Mouse (Mus musculus): ENCODE data around the gene Epha5. TPM values are rescaled to one million over a fixed set of nuclear protein-coding genes. Genes with fewer than 3 reads are reported as not detected.

The Epha5 gene
- not detected for polyA plus RNA-seq (2014; fragmentation: Illumina TruSeq; extraction: RNeasy Lipid Tissue Mini Kit (QIAGEN cat#74804); ENCODE audit: low read depth, low replicate concordance)

DNA sequence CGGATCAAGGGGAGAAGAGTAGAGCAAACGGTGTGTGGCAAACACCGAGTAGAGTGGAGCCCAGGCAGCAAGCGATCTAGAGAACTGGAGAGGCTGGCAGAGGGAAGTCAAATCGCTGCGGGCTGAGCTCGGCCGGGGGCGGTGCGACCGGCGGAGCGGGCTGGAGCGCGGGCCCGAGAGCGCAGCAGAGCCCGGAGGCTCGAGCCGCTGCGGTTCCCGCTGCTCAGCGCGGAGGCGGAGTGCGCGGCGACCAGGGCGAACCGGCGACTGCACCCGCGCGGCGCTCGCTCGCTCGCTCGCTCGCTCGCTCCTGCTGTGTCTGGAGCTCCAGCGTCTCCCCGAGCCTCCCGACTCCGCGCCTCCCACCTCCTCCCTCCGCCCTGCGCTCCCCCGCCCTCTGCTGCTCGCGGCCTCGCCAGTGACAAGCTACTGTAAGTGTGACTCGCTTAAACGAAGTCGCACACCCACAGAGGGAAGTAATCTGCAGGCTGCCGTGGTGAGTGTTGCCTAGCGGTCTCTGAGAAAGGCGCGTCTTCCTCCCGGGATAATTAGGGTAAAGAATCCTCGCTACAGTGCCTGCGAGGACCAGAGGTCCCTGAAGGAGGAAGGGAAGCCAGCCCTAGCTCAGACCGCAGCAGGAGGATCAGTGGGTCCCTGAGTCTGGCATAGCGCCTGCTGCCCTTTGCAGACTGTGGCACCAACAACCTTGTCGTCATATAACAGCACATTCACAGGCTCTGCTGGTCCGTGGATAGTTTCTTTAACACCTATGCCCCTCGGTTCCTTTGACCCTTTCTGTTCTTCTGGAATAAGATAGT lies at the start of gene Epha5:
Gene Epha5 (minus strand): TSS at position 321 of the 818 bp plus-strand sequence.

